Mouse (Mus musculus): Measurements from ENCODE around the gene Dtd1. TPM values are rescaled to one million over a fixed set of nuclear protein-coding genes. Genes with fewer than 3 reads are reported as not detected.

The Dtd1 gene
- polyA plus RNA-seq, 1 experiment = 25.9 TPM

DNA sequence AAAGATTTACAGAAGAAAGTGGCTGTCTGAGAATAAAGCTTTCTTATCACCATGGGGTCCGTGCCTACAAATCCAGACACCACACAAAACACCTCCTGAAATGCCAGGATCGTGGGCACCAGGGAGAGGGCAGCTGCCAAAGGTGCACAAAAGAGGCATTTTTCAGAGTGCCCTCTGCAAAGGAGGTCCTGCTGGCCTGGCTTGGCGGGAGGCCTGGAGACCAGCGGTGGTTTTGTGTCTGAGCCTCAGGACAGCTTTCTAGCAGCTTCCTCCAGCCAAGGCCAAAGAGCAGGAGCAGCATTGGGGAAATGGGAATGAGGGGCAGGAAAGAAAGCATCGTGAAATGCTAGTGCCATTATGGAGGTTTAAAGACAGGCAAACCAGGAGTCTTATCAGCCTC lies 118.6 kb downstream of the Dtd1 start:
- H3K4me1 ChIP-seq (ENCODE audit: control insufficient read depth, insufficient read depth, insufficient read length, low read length) = peaks cover 5% of the 10 kb centered on the region; the same call in 1 of the 2 replicates
- H3K27ac ChIP-seq (replicated peaks; ENCODE audit: low read depth, low read length) = no peak overlapping the region
- H3K4me3 ChIP-seq (ENCODE audit: insufficient read depth, low read depth, low read length) = no peak overlapping the region

DNA sequence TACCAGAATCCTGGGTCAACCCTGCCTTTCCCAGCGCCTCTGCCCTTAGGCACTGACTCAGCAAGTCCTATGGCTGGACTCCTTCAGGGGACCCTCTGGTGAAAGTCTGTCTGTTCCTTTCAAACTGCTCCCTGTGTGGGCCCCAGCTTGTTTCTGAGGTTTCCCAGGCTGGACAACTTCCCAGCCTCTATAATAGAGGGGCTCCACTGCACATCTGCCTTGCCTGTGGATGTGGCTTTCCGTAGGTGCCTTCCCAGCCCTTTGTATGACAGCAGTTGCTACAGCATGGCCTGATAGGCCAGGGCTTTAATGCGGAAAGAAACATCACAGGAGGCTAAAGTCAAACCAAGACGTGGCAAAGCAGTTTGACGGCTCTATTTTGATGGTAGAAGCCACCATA lies 119.6 kb downstream of the Dtd1 start:
- peaks cover 5% of the 10 kb centered on the region; the same call in 1 of the 2 replicates for H3K4me1 ChIP-seq (ENCODE audit: control insufficient read depth, insufficient read depth, insufficient read length, low read length)
- H3K4me3 ChIP-seq (ENCODE audit: insufficient read depth, low read depth, low read length) = no peak overlapping the region
- H3K27ac ChIP-seq (replicated peaks; ENCODE audit: low read depth, low read length) = no peak overlapping the region

DNA sequence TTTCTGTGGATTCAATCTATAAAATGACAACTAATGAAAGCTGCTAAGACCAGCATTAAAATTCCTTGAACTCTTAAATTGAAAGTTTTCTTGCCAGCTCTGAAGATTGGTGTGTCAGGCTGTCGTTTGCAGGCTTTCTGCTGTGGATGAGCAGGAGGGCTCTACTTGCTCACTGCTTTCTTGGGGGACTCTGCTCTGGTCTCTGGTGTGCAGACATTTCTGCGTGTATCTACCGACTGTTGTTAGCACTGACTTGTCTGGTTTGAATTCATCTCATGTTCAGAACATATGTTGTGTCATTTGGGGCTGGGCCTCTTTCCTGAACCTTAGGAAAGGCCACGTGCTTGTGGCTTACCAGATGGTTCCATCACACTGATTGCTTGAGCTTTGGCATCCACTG lies 120.0 kb downstream of the Dtd1 start:
- Histone ChIP-seq H3K4me1 (ENCODE audit: control insufficient read depth, insufficient read depth, insufficient read length, low read length) (peaks cover 5% of the 10 kb centered on the region; the same call in 1 of the 2 replicates), H3K27ac (replicated peaks; ENCODE audit: low read depth, low read length) (no peak overlapping the region), H3K4me3 (ENCODE audit: insufficient read depth, low read depth, low read length) (no peak overlapping the region)

DNA sequence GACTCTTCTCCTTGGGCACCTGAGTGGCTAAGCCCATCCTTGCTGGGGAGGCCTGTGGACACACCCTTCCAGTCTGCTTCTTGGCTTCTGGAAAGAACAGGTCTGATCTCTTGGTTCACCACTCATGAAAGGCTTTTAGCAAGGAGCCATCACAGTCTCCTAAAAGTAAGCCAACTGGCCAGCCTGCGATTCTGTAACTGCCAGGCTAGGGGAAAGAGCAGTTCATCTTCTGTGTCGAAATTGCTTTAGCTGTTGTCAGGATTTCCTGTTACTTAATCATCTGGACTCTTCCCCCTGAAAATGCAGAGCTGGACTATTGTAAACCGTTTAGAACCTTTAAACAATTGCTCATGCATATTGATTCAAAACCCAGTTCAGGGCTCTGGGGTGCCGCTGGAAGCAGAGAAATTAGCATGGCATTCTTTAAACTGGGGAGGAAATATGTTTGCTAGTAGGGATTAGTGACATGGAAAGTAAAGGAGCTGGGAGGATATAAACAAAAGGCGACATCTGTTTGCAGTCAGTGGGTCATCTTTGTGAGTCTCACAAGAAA lies 120.8 kb downstream of the Dtd1 start:
- Histone ChIP-seq H3K4me1 (ENCODE audit: control insufficient read depth, insufficient read depth, insufficient read length, low read length) (peaks cover 5% of the 10 kb centered on the region; the same call in 1 of the 2 replicates), H3K27ac (replicated peaks; ENCODE audit: low read depth, low read length) (no peak overlapping the region), H3K4me3 (ENCODE audit: insufficient read depth, low read depth, low read length) (no peak overlapping the region)

DNA sequence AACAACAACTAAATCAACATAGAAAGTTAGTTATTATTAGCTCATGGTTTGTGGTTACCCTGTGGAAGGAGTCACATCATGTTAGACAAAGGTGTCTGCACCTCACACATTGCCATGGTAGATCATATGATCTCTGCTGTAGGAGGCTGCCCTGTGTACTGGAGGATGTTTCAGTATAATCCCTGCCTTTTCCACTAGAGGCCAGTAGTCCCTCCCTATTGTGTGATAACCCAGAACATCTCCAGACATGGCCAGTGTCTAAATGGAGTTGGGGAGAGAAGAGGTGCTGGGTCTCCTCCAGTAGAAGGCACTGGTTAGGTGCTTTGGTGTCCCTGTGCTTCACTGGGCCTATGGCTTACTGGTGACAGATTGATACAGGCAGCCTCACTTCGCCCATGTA lies 125.0 kb downstream of the Dtd1 start:
- Histone ChIP-seq H3K27ac (replicated peaks; ENCODE audit: low read depth, low read length) (no peak overlapping the region), H3K4me1 (ENCODE audit: control insufficient read depth, insufficient read depth, insufficient read length, low read length) (peaks cover 5% of the 10 kb centered on the region; the same call in 1 of the 2 replicates), H3K4me3 (ENCODE audit: insufficient read depth, low read depth, low read length) (no peak overlapping the region)

DNA sequence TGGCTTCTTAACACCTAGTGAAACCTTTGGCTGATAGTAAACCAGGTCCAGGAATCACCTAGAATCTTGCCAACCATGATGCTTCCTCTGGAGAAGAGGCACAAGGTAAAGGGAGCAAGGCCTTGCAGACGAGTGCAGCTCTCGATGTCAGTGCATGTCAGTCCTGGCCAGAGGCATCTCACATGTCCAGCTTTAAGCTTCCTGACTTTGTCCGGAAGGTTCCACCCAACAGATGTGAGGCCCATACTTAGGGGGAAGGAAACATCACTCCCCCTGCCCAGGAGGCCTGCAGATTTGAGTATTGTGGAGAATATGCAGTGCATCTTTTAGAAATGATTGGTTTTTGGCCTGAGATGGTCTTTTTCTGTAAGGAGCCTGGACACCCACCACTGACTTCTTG lies 127.4 kb downstream of the Dtd1 start:
- Histone ChIP-seq H3K4me3 (ENCODE audit: insufficient read depth, low read depth, low read length) (no peak overlapping the region), H3K27ac (replicated peaks; ENCODE audit: low read depth, low read length) (no peak overlapping the region), H3K4me1 (ENCODE audit: control insufficient read depth, insufficient read depth, insufficient read length, low read length) (no peaks in the 10 kb centered on the region)

DNA sequence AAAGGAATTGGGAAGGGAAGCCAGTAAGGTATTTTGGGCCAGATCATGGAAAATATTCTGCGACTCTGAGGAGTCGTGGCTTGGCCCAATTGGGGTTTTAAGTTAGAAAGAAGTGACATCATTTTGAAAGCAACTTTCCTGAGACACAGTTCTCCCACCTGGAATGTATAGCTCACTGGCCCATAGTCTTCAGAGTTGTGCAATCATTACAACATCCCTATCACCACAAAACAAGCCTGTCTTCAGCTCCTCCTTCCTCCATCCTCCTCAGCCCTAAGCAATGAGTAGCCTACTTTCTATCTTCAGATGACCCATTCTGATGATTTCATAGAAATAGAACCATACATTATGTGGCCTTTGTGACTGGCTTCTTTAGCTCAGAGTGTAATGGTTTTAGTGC lies 130.1 kb downstream of the Dtd1 start:
- Histone ChIP-seq H3K4me1 (ENCODE audit: control insufficient read depth, insufficient read depth, insufficient read length, low read length) (no peaks in the 10 kb centered on the region), H3K27ac (replicated peaks; ENCODE audit: low read depth, low read length) (no peak overlapping the region), H3K4me3 (ENCODE audit: insufficient read depth, low read depth, low read length) (no peak overlapping the region)

DNA sequence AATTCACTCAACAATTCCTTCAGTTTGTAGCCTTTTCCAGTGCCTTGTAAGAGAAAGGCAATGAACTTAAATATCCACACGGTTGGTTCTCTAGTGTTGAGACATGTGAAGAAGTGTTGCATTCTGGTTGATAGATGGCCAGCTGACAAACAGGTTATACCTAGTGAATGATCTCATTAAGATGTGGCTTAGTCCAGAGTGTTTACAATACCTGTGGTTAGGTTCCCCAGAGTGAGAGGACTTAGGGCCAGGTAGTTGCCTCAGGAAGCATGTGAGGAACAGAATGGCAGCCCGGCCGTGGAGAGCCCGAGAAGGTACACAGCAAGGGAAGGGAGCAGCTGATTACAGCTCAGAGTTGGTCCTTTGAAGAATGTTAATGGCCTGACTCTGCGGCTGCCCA lies 138.5 kb downstream of the Dtd1 start:
- Histone ChIP-seq H3K4me1 (ENCODE audit: control insufficient read depth, insufficient read depth, insufficient read length, low read length) (peaks cover 7% of the 10 kb centered on the region), H3K4me3 (ENCODE audit: insufficient read depth, low read depth, low read length) (no peak overlapping the region), H3K27ac (replicated peaks; ENCODE audit: low read depth, low read length) (no peak overlapping the region)

DNA sequence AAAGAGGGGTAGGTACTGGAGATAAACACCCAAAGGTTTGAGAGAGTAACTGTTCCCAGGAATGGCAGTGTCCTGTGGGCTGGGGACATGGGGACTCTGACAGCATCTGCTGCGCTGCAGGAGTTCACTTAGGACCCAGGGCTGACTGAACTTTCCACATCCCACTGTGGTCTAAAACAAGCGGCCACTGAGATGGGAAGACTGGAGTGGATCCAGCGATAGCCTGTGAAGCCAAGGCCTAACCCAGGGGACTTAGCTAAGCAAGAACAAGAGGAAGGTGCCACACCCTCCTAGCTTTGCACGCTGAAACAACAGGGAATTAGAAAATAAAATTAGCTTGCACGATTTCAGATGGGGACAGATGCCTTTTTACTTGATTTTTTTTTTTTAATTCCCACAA lies 138.9 kb downstream of the Dtd1 start:
- H3K4me3 ChIP-seq (ENCODE audit: insufficient read depth, low read depth, low read length) = no peak overlapping the region
- peaks cover 7% of the 10 kb centered on the region for H3K4me1 ChIP-seq (ENCODE audit: control insufficient read depth, insufficient read depth, insufficient read length, low read length)
- H3K27ac ChIP-seq (replicated peaks; ENCODE audit: low read depth, low read length) = no peak overlapping the region

DNA sequence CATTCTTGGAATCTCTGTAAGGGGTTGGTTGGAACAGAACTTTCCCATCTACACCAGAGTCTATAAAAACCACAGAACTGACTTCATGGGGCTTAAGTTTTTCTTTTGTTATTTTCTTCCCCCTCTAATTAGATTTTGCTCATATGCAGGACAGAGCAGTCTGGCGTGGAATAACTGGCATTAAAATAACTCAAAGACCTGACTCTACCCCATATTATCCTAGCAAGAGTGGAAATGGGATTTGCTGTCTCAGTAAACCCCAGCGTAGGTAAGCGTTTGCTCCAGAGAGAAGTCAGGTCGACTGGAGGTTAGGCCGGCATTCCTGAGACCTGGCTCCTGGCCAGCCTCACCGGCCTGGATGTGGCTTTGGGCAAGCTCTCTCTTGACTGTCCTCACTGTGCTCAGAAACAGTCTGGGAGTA lies 140.9 kb downstream of the Dtd1 start:
- H3K4me1 ChIP-seq (ENCODE audit: control insufficient read depth, insufficient read depth, insufficient read length, low read length) = peaks cover 7% of the 10 kb centered on the region
- H3K4me3 ChIP-seq (ENCODE audit: insufficient read depth, low read depth, low read length) = no peak overlapping the region
- no peak overlapping the region for H3K27ac ChIP-seq (replicated peaks; ENCODE audit: low read depth, low read length)

DNA sequence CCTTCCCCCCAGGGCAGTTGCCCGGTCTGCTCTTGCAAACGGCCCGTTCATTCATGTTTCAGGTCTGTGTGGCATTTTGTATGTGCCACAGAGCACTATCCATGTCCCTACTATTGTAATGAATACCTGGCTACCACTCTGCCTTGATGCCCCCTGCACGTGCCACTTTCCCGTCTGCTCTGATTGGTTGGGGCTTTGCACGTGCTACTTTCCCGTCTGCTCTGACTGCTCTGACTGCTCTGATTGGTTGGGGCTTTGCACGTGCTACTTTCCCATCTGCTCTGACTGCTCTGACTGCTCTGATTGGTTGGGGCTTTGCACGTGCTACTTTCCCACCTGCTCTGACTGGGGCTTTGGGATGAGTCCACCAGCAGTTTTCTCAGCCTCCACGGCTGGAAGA lies 142.3 kb downstream of the Dtd1 start:
- H3K27ac ChIP-seq (replicated peaks; ENCODE audit: low read depth, low read length) = no peak overlapping the region
- no peak overlapping the region for H3K4me3 ChIP-seq (ENCODE audit: insufficient read depth, low read depth, low read length)
- H3K4me1 ChIP-seq (ENCODE audit: control insufficient read depth, insufficient read depth, insufficient read length, low read length) = peaks cover 7% of the 10 kb centered on the region

DNA sequence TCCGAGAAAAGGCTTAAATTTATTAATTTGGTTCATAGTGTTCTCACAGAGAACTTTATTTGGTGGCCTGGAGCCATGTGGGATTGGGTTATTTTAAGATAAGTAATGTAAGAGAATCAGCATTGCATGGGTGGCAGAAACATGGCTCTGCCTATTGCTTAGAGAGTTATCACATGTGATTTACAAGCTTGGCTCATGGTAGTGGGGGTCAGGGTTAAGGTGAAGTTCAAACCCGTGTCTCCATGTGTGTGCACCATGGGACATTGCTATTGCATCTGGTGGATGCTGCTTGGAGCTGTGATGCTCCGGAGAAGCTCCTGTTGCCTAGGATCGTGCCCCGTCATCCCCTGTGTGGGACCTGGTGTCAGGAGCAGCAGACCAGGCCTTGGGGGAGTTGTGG lies 143.6 kb downstream of the Dtd1 start:
- no peak overlapping the region for H3K4me3 ChIP-seq (ENCODE audit: insufficient read depth, low read depth, low read length)
- H3K27ac ChIP-seq (replicated peaks; ENCODE audit: low read depth, low read length) = no peak overlapping the region
- H3K4me1 ChIP-seq (ENCODE audit: control insufficient read depth, insufficient read depth, insufficient read length, low read length) = peaks cover 5% of the 10 kb centered on the region

DNA sequence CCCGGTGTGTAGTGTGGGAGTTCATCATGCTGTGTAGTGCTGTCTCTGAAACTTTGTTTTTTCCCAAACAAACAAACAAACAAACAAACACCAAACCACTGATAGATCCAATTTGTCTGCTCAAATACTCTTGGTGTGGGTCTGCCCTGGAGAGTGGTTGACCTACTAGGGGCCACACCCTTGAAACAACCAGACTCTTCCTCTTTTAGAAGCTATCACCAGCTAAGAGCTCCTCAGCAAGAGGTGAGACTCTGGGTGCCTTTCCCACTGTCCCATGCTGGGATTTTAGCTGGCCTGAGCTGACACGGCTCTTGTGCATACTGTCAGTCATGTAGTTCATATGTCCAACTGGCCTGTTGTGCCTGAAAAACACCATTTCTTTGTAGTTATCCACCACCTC lies 145.6 kb downstream of the Dtd1 start:
- H3K4me3 ChIP-seq (ENCODE audit: insufficient read depth, low read depth, low read length) = no peak overlapping the region
- H3K4me1 ChIP-seq (ENCODE audit: control insufficient read depth, insufficient read depth, insufficient read length, low read length) = no peaks in the 10 kb centered on the region
- no peak overlapping the region for H3K27ac ChIP-seq (replicated peaks; ENCODE audit: low read depth, low read length)

DNA sequence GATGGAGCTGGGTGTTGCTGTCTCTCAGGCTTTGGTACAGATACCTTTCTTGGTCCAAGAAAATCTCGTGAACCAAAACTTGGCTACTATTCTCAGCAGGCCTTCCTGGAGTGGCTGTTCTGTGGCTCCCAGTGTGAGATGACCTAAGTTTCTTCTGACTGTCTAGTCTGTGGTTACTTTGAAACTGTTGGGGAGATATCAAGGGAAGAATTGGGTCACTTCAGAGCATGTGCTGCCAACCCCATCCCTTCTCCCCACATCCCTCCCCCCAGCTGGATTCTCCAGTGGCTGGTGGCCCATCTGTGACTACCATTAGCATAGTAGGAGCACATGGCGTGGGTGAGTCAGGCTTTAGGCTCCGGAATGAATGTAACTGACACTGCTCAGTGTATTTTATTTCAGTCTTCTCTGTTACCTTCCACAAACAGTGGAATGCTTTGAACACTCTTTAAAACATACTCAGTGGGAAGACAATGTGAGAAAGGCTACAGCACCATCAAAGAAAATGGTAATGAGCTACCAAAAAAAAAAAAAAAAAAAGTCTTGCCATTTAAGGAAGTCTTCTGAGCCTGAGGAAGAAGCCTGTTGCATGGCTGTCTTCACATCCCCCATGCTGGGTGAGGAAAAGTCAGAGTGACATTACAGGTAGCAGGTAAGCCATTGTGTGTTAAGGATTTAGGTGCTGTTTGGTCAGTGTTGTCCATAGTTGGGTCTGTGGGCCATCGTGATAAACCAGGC lies 146.5 kb downstream of the Dtd1 start:
- no peaks in the 10 kb centered on the region for H3K4me1 ChIP-seq (ENCODE audit: control insufficient read depth, insufficient read depth, insufficient read length, low read length)
- H3K4me3 ChIP-seq (ENCODE audit: insufficient read depth, low read depth, low read length) = no peak overlapping the region
- H3K27ac ChIP-seq (replicated peaks; ENCODE audit: low read depth, low read length) = no peak overlapping the region

DNA sequence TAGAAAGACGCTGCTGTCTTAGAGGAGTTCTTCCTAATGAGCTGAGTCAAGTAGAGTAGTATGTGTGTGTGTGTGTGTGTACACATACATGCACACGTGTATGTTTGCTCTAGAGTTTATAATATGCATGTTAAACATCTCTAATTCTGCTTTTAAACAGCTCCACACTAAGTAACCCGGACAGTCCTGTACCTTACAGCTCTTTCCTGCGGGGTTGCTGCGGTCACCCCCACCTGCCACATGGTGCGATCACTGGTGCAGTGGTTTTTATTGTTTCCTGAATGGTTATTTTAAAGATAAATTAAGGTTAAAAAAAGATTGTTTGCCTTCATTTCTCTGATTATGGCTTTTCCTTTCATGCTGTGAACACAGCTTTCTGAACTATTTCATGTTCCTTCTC lies 153.9 kb downstream of the Dtd1 start:
- Histone ChIP-seq H3K4me1 (ENCODE audit: control insufficient read depth, insufficient read depth, insufficient read length, low read length) (no peaks in the 10 kb centered on the region), H3K27ac (replicated peaks; ENCODE audit: low read depth, low read length) (no peak overlapping the region), H3K4me3 (ENCODE audit: insufficient read depth, low read depth, low read length) (no peak overlapping the region)

DNA sequence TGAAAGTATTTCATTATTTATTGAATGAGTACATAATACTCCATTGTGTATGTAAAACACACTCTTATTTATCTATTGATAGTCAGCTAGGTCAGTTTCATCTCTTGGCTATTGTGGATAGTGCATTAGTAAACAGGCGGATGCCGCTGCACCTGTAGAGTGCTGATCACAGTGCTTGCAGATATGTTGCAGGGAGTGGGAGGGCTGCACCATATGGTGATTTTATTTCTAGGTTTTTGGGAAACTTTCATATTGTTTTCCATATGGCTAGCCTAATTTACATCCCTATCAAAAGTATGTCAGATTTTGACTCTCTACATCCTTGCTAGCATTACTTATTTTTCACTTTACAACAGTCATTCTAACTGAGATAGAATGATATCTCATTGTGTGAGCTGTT lies 155.3 kb downstream of the Dtd1 start:
- no peak overlapping the region for H3K4me3 ChIP-seq (ENCODE audit: insufficient read depth, low read depth, low read length)
- H3K4me1 ChIP-seq (ENCODE audit: control insufficient read depth, insufficient read depth, insufficient read length, low read length) = no peaks in the 10 kb centered on the region
- H3K27ac ChIP-seq (replicated peaks; ENCODE audit: low read depth, low read length) = no peak overlapping the region
